Mouse (Mus musculus): ENCODE measurements at regions not wholly inside any gene's neighbourhood (a gene's known extent, or its start where the extent isn't known, plus 50 kb on each side); places are given as distances from the start of the nearest gene placed in this dataset.

DNA sequence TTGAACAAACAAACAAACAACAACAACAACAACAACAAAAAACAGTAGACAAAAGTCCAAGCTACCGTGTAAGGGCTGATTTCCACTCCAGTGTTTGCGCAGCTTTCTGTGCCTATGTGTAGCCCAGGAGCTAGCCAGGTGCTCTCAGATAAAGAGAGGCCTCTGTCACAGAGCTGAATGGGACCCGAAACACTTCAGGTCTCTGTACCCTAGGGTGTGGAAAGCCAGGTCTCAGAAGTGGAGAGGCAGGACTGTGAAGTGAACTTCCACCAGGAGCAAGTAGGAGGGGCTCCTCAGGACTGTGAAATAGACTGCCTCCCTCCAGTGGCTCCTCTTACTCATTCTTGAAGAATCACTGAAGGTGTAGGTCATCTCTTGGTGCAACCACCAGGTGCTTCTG, 61.4 kb upstream of the Habp2 start:
- DNase-seq (ENCODE audit: low spot score in 2 of 2) = no peak
- intact Hi-C loops (cut with DNase I) = no loop called here

GRCm38 (mm10) chr19:56228586-56228985, 58.4 kb upstream of the Habp2 start:
- intact Hi-C loops (cut with DNase I) = no loop called here
- DNase-seq (ENCODE audit: low spot score in 2 of 2) = no peak

DNA sequence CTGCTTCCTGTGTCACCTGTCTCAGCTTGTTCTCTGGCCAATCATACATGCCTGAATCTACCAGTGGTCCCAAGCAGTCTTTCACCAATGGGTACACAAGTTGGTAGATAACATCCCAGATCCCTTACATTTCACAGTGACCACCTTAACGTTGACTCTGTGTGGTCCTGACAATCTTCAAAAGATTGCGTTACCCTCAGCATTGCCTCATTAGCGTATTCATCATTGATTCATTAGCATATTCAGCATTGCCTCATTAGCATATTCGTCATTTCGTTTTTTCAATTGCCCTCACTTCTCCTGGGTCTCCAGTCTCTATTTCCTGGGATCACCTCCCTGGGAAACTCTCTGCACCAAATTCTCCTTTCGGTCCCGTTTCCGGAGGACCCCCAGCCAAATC, 55.5 kb upstream of the Habp2 start:
- DNase-seq (ENCODE audit: low spot score in 2 of 2) = no peak
- intact Hi-C loops (cut with DNase I) = no loop called here

- DNase-seq (ENCODE audit: low spot score in 2 of 2) = no peak
- intact Hi-C loops (cut with DNase I) = no loop called here
Measured at GRCm38 (mm10) chr19:56231849-56232248, 55.1 kb upstream of the Habp2 start.

DNA sequence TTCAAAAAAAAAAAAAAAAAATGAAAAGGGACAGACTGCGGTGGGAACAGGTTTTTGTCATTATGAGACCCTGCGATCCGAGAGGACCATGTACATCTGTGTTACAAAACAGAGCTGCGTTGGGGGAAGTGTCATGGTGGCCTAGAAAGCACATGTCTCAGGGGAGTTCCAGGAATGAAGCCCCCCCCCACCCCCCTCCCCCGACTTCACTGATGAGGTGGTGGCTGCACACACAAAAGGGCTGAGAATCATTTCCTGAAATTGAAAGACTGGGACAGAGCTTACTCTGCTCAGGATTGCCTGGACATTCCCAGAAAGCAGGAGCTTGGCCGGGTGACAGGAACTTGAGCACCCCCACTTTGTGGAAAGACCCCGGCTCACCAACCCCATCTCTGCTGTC, 54.7 kb upstream of the Habp2 start:
- intact Hi-C loops (cut with DNase I) = no loop called here
- DNase-seq (ENCODE audit: low spot score in 2 of 2) = no peak

DNA sequence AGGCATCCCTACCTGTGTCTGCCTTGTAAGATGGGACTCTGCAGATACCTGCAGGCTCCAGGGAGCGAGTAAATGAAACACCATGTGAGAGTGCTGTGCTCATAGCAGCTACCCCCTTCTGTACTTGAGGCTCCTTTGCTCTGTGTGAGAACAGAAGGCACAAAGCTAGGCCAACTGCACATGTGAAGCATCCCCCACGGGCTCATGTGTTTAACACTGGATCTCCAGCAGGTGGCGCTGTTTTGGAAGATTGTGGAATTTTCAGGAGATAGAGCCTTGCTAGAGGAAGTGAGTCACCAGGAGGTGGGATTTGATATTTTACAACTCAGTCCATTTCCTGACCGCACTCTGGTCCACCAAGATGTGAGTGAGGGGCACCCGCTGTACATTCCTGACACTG, 54.0 kb upstream of the Habp2 start:
- intact Hi-C loops (cut with DNase I) = no loop called here
- no peak for DNase-seq (ENCODE audit: low spot score in 2 of 2)

DNA sequence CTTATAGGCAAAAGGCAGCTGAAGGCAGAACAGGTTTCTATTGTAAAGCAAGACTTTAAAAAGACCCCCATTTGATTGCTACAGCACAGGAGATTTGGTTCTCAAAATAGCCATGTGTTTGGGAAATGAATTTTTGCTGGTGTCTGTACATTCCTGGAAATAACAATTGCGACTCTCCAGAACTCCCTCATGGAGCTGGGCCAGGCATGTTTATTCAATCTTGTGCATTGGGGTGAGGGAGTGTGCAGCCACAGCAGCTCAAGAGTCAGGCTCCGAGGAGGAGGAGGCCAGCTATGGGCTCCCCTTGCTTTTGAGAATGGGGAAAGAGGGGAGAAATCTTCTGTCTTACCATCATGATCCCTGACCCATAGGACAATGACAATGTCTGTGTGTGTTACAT, 51.9 kb upstream of the Habp2 start:
- intact Hi-C loops (cut with DNase I) = no loop called here
- DNase-seq (ENCODE audit: low spot score in 2 of 2) = no peak
